ENCODE assay signal across 31 mouse cellular contexts in genomic region chr17:48011105-48011504, GRCm38 (mm10). TPM values are rescaled to one million over a fixed set of nuclear protein-coding genes. Genes with fewer than 3 reads are reported as not detected.
"Had no signal": no experiment of that assay in that cellular context is flagged by ENCODE, and none has a peak within 500 bp of the region (broad histone marks: within the 10 kb centered on the region; RNA-seq: fewer than 3 reads in every experiment).

No protein-coding gene starts in this region.

- H3K9ac ChIP-seq: heart, embryonic 12.5 days; hindbrain, embryonic 12.5 days; intestine, embryonic 15.5 days; limb, embryonic 13.5 days; limb, embryonic 15.5 days; liver, embryonic 12.5 days had no signal

- H3K36me3 ChIP-seq: heart, embryonic 10.5 days; heart, embryonic 12.5 days; hindbrain, embryonic 12.5 days; intestine, embryonic 15.5 days; limb, embryonic 13.5 days; limb, embryonic 15.5 days; liver, embryonic 12.5 days had no signal

- H3K27ac ChIP-seq: gastrocnemius, adult 2 months; hindbrain, embryonic 12.5 days; intestine, embryonic 15.5 days; kidney, postnatal 0 days; limb, embryonic 13.5 days; limb, embryonic 15.5 days; liver, embryonic 12.5 days had no signal

- H3K27me3 ChIP-seq: heart, embryonic 12.5 days; intestine, embryonic 15.5 days; limb, embryonic 15.5 days had no signal

- H3K4me2 ChIP-seq: hindbrain, embryonic 12.5 days; intestine, embryonic 15.5 days; limb, embryonic 13.5 days; limb, embryonic 15.5 days had no signal

- H3K4me3 ChIP-seq: gastrocnemius, adult 2 months; heart, embryonic 10.5 days; heart, embryonic 12.5 days; hindbrain, embryonic 12.5 days; intestine, embryonic 15.5 days; limb, embryonic 13.5 days; limb, embryonic 15.5 days; liver, embryonic 12.5 days had no signal

- DNase-seq: gastrocnemius, adult 2 months; gastrocnemius, postnatal 10 days; gastrocnemius, postnatal 25 days; heart, adult 18-20 months; heart, postnatal 10 days; heart, postnatal 4 days; kidney, adult 18-20 months; kidney, adult 8-10 months; kidney, postnatal 14 days; kidney, postnatal 36 days; layer of hippocampus, adult 9-11 months; layer of hippocampus, postnatal 36 days; left cerebral cortex, postnatal 4 days had no signal

- H3K9me3 ChIP-seq: heart, embryonic 10.5 days; heart, embryonic 12.5 days; hindbrain, embryonic 12.5 days; intestine, embryonic 15.5 days; limb, embryonic 13.5 days; limb, embryonic 15.5 days; liver, embryonic 12.5 days had no signal

- ATAC-seq: hindbrain, embryonic 16.5 days; inflammation-experienced regulatory T-cells, adult 6 months; intestine, postnatal 0 days had no signal

RNA-seq across cellular contexts. Expression of gene 1700122O11Rik, which starts 27.0 kb away (rescaled TPM):
- polyA plus RNA-seq: frontal cortex, adult 2 months; heart, embryonic 10.5 days; heart, embryonic 12.5 days; heart, embryonic 14.5 days; heart, embryonic 16.5 days; hindbrain, embryonic 12.5 days; hindbrain, embryonic 16.5 days; inflammation-experienced regulatory T-cells, adult 6 months; intestine, embryonic 15.5 days; intestine, postnatal 0 days; kidney, embryonic 14.5 days; kidney, postnatal 0 days; large intestine, adult 2 months; limb, embryonic 11.5 days; limb, embryonic 13.5 days; limb, embryonic 15.5 days; liver, adult 2 months; liver, embryonic 12.5 days had no signal
